9 mouse cellular contexts compared by ENCODE assay signal in genomic region chr17:36237321-36237921, GRCm38 (mm10). TPM values are rescaled to one million over a fixed set of nuclear protein-coding genes. Genes with fewer than 3 reads are reported as not detected.
DNase-seq lines count a peak whose midpoint lies in the region; ATAC-seq and TF ChIP-seq lines count a peak whose summit lies in the region.
"Had no signal": no experiment of that assay in that cellular context is flagged by ENCODE, and none has a peak within 500 bp of the region (broad histone marks: within the 10 kb centered on the region; RNA-seq: fewer than 3 reads in every experiment).

No protein-coding gene starts in this region.

- peak; percentile 25 for DNase-seq in adrenal gland, postnatal 25 days
- no peak for DNase-seq in adrenal gland, adult 18-20 months (ENCODE audit: low spot score in 2 of 2)
- no peak for DNase-seq in thymus, adult 2 months
- DNase-seq in layer of hippocampus, adult 8-10 months (ENCODE audit: low spot score in 2 of 2): no peak

- peak overlapping the region; percentile 71 for H3K4me3 ChIP-seq in ES-Bruce4 (ENCODE audit: low read depth, low read length)
- H3K4me3 ChIP-seq in limb, embryonic 13.5 days: peak overlapping the region; percentile 29
- H3K4me3 ChIP-seq in neural tube, embryonic 13.5 days: peak overlapping the region; percentile 29
- no peak overlapping the region for H3K4me3 ChIP-seq in thymus, adult 2 months (ENCODE audit: control insufficient read depth, insufficient read depth, low read length)

- H3K4me2 ChIP-seq in limb, embryonic 13.5 days (replicated peaks): peak overlapping the region; percentile 57
- peak overlapping the region; percentile 58 for H3K4me2 ChIP-seq in neural tube, embryonic 13.5 days

- peak overlapping the region; percentile 77 for H3K9ac ChIP-seq in ES-Bruce4 (ENCODE audit: low read depth, poor library complexity, severe bottlenecking)
- H3K9ac ChIP-seq in limb, embryonic 13.5 days: peak overlapping the region; percentile 27; the same call in 1 of the 2 replicates
- H3K9ac ChIP-seq in neural tube, embryonic 13.5 days: peak overlapping the region; percentile 56

- H3K9me3 ChIP-seq in ES-Bruce4 (replicated peaks; ENCODE audit: control insufficient read depth, insufficient read depth, low read length, poor library complexity, severe bottlenecking): no peaks in the 10 kb centered on the region
- H3K9me3 ChIP-seq in limb, embryonic 13.5 days: no peaks in the 10 kb centered on the region
- H3K9me3 ChIP-seq in neural tube, embryonic 13.5 days: no peaks in the 10 kb centered on the region

- 1% methylated on average over 27 of the region's 27 CpGs for WGBS in limb, embryonic 13.5 days
- WGBS in neural tube, embryonic 13.5 days: 3% methylated on average over 27 of the region's 27 CpGs
- 15% methylated on average over 27 of the region's 27 CpGs for WGBS in thymus, adult 2 months

- ATAC-seq in granulocyte monocyte progenitor cell, adult 5-6 weeks (replicated peaks; ENCODE audit: poor library complexity, severe bottlenecking): peak; percentile 66
- no peak for ATAC-seq in limb, embryonic 13.5 days (ENCODE audit: low FRiP score, low read depth)
- ATAC-seq in neural tube, embryonic 13.5 days (ENCODE audit: low read depth): peak; percentile 47

- no peak for TF ChIP-seq EP300 in ES-Bruce4 (IDR thresholded peaks at IDR 0.05; ENCODE audit: insufficient read depth, low read depth, low read length)

- H3K4me1 ChIP-seq in ES-Bruce4 (ENCODE audit: control insufficient read depth, insufficient read depth, low read length): peaks cover 5% of the 10 kb centered on the region
- peaks cover 15% of the 10 kb centered on the region for H3K4me1 ChIP-seq in limb, embryonic 13.5 days
- peaks cover 6% of the 10 kb centered on the region for H3K4me1 ChIP-seq in neural tube, embryonic 13.5 days (replicated peaks)
- 0 out of 2 replicates have a peak, but pooled peaks cover 8% of the 10 kb centered on the region for H3K4me1 ChIP-seq in thymus, adult 2 months (replicated peaks; ENCODE audit: control insufficient read depth, insufficient read depth, low read length)

- no peaks in the 10 kb centered on the region for H3K27me3 ChIP-seq in ES-Bruce4 (ENCODE audit: control insufficient read depth, insufficient read depth, low read length, poor library complexity, severe bottlenecking)
- H3K27me3 ChIP-seq in limb, embryonic 13.5 days: peaks cover 37% of the 10 kb centered on the region
- peaks cover 35% of the 10 kb centered on the region for H3K27me3 ChIP-seq in neural tube, embryonic 13.5 days
- H3K27me3 ChIP-seq in thymus, adult 2 months (ENCODE audit: control insufficient read depth, insufficient read depth, low read length): no peaks in the 10 kb centered on the region; the same call in 1 of the 2 replicates

- H3K36me3 ChIP-seq in ES-Bruce4 (ENCODE audit: control insufficient read depth, insufficient read depth, low read length, poor library complexity, severe bottlenecking): no peaks in the 10 kb centered on the region
- H3K36me3 ChIP-seq in limb, embryonic 13.5 days: no peaks in the 10 kb centered on the region
- H3K36me3 ChIP-seq in neural tube, embryonic 13.5 days: no peaks in the 10 kb centered on the region
- H3K36me3 ChIP-seq in thymus, adult 2 months (ENCODE audit: control insufficient read depth, insufficient read depth, low read length): no peaks in the 10 kb centered on the region

- no peak for TF ChIP-seq POLR2A in ES-Bruce4 (IDR thresholded peaks at IDR 0.05; ENCODE audit: insufficient read depth, low read length)
- no peak for TF ChIP-seq POLR2A in thymus, adult 2 months (IDR thresholded peaks at IDR 0.05; ENCODE audit: control insufficient read depth, extremely low read depth, insufficient read depth, low read length, poor library complexity)

- H3K27ac ChIP-seq in ES-Bruce4 (ENCODE audit: insufficient read depth, low read length): no peak overlapping the region
- H3K27ac ChIP-seq in limb, embryonic 13.5 days: no peak overlapping the region
- no peak overlapping the region for H3K27ac ChIP-seq in neural tube, embryonic 13.5 days (replicated peaks)
- no peak overlapping the region for H3K27ac ChIP-seq in thymus, adult 2 months (ENCODE audit: control insufficient read depth, insufficient read depth, low read length)
- H3K27ac ChIP-seq: macrophage had no signal

- TF ChIP-seq CTCF in ES-Bruce4 (IDR thresholded peaks at IDR 0.05; ENCODE audit: low read depth, low read length): no peak
- no peak for TF ChIP-seq CTCF in thymus, adult 2 months (IDR thresholded peaks at IDR 0.05; ENCODE audit: borderline replicate concordance, control insufficient read depth, extremely low read depth, insufficient read depth, low read length, poor library complexity)

RNA-seq across cellular contexts. Expression of gene Rpp21, which starts 20.4 kb away (rescaled TPM):
- 47.2 TPM in 2 replicates for total RNA-seq in adrenal gland, postnatal 25 days (2021)
- total RNA-seq in adrenal gland, adult 18-20 months (2021): 10 to 100 TPM; 38.5 to 39.4 TPM
- polyA plus RNA-seq in ES-Bruce4 (2011; ENCODE audit: insufficient read depth, insufficient read length, low read depth, missing spikeins): 32.1 and 35.0 TPM in 2 replicates
- total RNA-seq in granulocyte monocyte progenitor cell, adult 5-6 weeks (2014; fragmentation: Nextera tagmentation): 54.4 and 61.3 TPM in 2 replicates
- 25.9 and 30.1 TPM in 2 replicates for total RNA-seq in granulocyte monocyte progenitor cell, adult 5-6 weeks (2017)
- polyA plus RNA-seq in limb, embryonic 13.5 days (2015; fragmentation: Nextera tagmentation; extraction: Ambion mirVana): 92.5 and 96.7 TPM in 2 replicates
- polyA plus RNA-seq in neural tube, embryonic 13.5 days (2015; fragmentation: Nextera tagmentation; extraction: Ambion mirVana): 93.9 and 122 TPM in 2 replicates
- polyA plus RNA-seq in thymus, adult 2 months (2012; rRNA removed): 124 and 160 TPM in 2 replicates
- 10 to 100 TPM; 39.1 to 50.1 (median 45.3) TPM for total RNA-seq in layer of hippocampus, adult 8-10 months (2022)

RNA-seq across cellular contexts. Expression of gene Trim39, which starts 34.6 kb away (rescaled TPM):
- total RNA-seq in adrenal gland, postnatal 25 days (2021): 22.5 and 23.0 TPM in 2 replicates
- total RNA-seq in adrenal gland, adult 18-20 months (2021): 10 to 100 TPM; 21.3 to 21.5 TPM
- 14.2 and 15.5 TPM in 2 replicates for polyA plus RNA-seq in ES-Bruce4 (2011; ENCODE audit: insufficient read depth, insufficient read length, low read depth, missing spikeins)
- total RNA-seq in granulocyte monocyte progenitor cell, adult 5-6 weeks (2014; fragmentation: Nextera tagmentation): 18.4 and 23.3 TPM in 2 replicates
- 14.0 and 16.2 TPM in 2 replicates for total RNA-seq in granulocyte monocyte progenitor cell, adult 5-6 weeks (2017)
- 22.0 and 23.1 TPM in 2 replicates for polyA plus RNA-seq in limb, embryonic 13.5 days (2015; fragmentation: Nextera tagmentation; extraction: Ambion mirVana)
- polyA plus RNA-seq in neural tube, embryonic 13.5 days (2015; fragmentation: Nextera tagmentation; extraction: Ambion mirVana): 26.4 and 27.2 TPM in 2 replicates
- 51.1 and 56.1 TPM in 2 replicates for polyA plus RNA-seq in thymus, adult 2 months (2012; rRNA removed)
- 10 to 100 TPM; 23.2 to 27.7 (median 25.4) TPM for total RNA-seq in layer of hippocampus, adult 8-10 months (2022)

RNA-seq across cellular contexts. Expression of gene H2-T3, which starts 47.3 kb away (rescaled TPM):
- total RNA-seq in adrenal gland, postnatal 25 days (2021): not detected in 2 replicates
- total RNA-seq in adrenal gland, adult 18-20 months (2021): not detected
- polyA plus RNA-seq in ES-Bruce4 (2011; ENCODE audit: insufficient read depth, insufficient read length, low read depth, missing spikeins): 0.64 and 0.84 TPM in 2 replicates
- total RNA-seq in granulocyte monocyte progenitor cell, adult 5-6 weeks (2014; fragmentation: Nextera tagmentation): not detected in 2 replicates
- total RNA-seq in granulocyte monocyte progenitor cell, adult 5-6 weeks (2017): not detected in 2 replicates
- 0.09 TPM in 1 of 2 replicates, not detected in the other for polyA plus RNA-seq in limb, embryonic 13.5 days (2015; fragmentation: Nextera tagmentation; extraction: Ambion mirVana)
- polyA plus RNA-seq in neural tube, embryonic 13.5 days (2015; fragmentation: Nextera tagmentation; extraction: Ambion mirVana): not detected in 2 replicates
- polyA plus RNA-seq in thymus, adult 2 months (2012; rRNA removed): 1.7 and 2.5 TPM in 2 replicates
- not detected for total RNA-seq in layer of hippocampus, adult 8-10 months (2022)
- polyA plus RNA-seq: macrophage had no signal

RNA-seq across cellular contexts. Expression of gene H2-M10.2, which starts 48.9 kb away (rescaled TPM):
- not detected in 2 replicates for total RNA-seq in adrenal gland, postnatal 25 days (2021)
- total RNA-seq in adrenal gland, adult 18-20 months (2021): not detected
- not detected in 2 replicates for polyA plus RNA-seq in ES-Bruce4 (2011; ENCODE audit: insufficient read depth, insufficient read length, low read depth, missing spikeins)
- not detected in 2 replicates for total RNA-seq in granulocyte monocyte progenitor cell, adult 5-6 weeks (2014; fragmentation: Nextera tagmentation)
- not detected in 2 replicates for total RNA-seq in granulocyte monocyte progenitor cell, adult 5-6 weeks (2017)
- polyA plus RNA-seq in limb, embryonic 13.5 days (2015; fragmentation: Nextera tagmentation; extraction: Ambion mirVana): 0.31 TPM in 1 of 2 replicates, not detected in the other
- not detected in 2 replicates for polyA plus RNA-seq in neural tube, embryonic 13.5 days (2015; fragmentation: Nextera tagmentation; extraction: Ambion mirVana)
- not detected in 2 replicates for polyA plus RNA-seq in thymus, adult 2 months (2012; rRNA removed)
- not detected for total RNA-seq in layer of hippocampus, adult 8-10 months (2022)
- polyA plus RNA-seq: macrophage had no signal

Comparison
In these comparisons a context has a peak if more than half of its experiments do, and no peak if none do; other contexts are left out.
1. H3K9ac ChIP-seq: peak in every context shown above with its lines; median percentile 77 in ES-Bruce4; 56 in neural tube, embryonic 13.5 days; 27 in limb, embryonic 13.5 days.